In the genomic region with DNA sequence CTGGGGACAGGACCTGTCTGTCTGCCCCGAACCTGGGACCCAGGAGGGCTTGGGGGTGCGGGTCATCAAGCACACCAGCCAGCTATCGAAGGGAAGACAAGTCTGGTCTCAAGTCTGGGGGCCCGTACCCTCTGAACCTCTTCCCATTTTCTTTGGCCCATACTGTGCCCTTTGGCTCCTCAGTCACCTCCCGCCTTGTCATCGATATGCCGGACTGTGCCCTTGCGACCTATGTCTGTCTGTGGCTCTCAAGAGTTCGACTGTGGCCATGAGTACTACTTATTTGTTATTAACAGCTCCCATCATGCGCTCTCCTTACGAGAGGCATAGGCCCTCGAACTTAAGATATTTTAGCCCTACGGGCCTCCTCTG, we compare ENCODE assay signal across 7 mouse cellular contexts. TPM values are rescaled to one million over a fixed set of nuclear protein-coding genes. Genes with fewer than 3 reads are reported as not detected.
DNase-seq lines count a peak whose midpoint lies in the region; ATAC-seq and TF ChIP-seq lines count a peak whose summit lies in the region.

No protein-coding gene starts in this region.

- H3K4me2 ChIP-seq in neural tube, embryonic 11.5 days (ENCODE audit: low read depth), result peak overlapping the region; percentile 62
- peak overlapping the region; percentile 66 for H3K4me2 ChIP-seq in forebrain, embryonic 13.5 days
- H3K4me2 ChIP-seq in liver, embryonic 12.5 days, result peak overlapping the region; percentile 89
- peak overlapping the region; percentile 75 for H3K4me2 ChIP-seq in stomach, postnatal 0 days (replicated peaks; ENCODE audit: low read depth)

- ATAC-seq in neural tube, embryonic 11.5 days (ENCODE audit: insufficient read depth, low FRiP score, low TSS enrichment), result no peak
- no peak for ATAC-seq in forebrain, embryonic 13.5 days
- no peak for ATAC-seq in liver, embryonic 12.5 days
- no peak for ATAC-seq in stomach, postnatal 0 days (ENCODE audit: low FRiP score, low TSS enrichment)

- 18% methylated on average over 13 of the region's 13 CpGs for WGBS in neural tube, embryonic 11.5 days
- WGBS in forebrain, embryonic 13.5 days, result 23% methylated on average over 13 of the region's 13 CpGs
- 7% methylated on average over 13 of the region's 13 CpGs for WGBS in liver, embryonic 12.5 days (ENCODE audit: insufficient replicate concordance)
- WGBS in stomach, postnatal 0 days, result 13% methylated on average over 13 of the region's 13 CpGs

- no peaks in the 10 kb centered on the region for H3K27me3 ChIP-seq in neural tube, embryonic 11.5 days (ENCODE audit: control insufficient read depth, insufficient read depth, low read length)
- no peaks in the 10 kb centered on the region for H3K27me3 ChIP-seq in forebrain, embryonic 13.5 days
- H3K27me3 ChIP-seq in liver, embryonic 12.5 days (replicated peaks), result no peaks in the 10 kb centered on the region
- H3K27me3 ChIP-seq in stomach, postnatal 0 days (ENCODE audit: control insufficient read depth, insufficient read depth, low read length), result no peaks in the 10 kb centered on the region

- no peak for TF ChIP-seq CTCF in stomach, postnatal 0 days (IDR thresholded peaks at IDR 0.05; ENCODE audit: low read depth)

- H3K36me3 ChIP-seq in neural tube, embryonic 11.5 days (ENCODE audit: control insufficient read depth, insufficient read depth, low read length), result no peaks in the 10 kb centered on the region
- no peaks in the 10 kb centered on the region for H3K36me3 ChIP-seq in forebrain, embryonic 13.5 days (ENCODE audit: poor library complexity, severe bottlenecking)
- peaks cover 30% of the 10 kb centered on the region for H3K36me3 ChIP-seq in liver, embryonic 12.5 days
- H3K36me3 ChIP-seq in stomach, postnatal 0 days (ENCODE audit: control insufficient read depth, insufficient read depth, low read length), result no peaks in the 10 kb centered on the region

- peak overlapping the region; percentile 47 for H3K4me3 ChIP-seq in neural tube, embryonic 11.5 days (ENCODE audit: low read depth, low read length)
- peak overlapping the region; percentile 60 for H3K4me3 ChIP-seq in forebrain, embryonic 13.5 days
- H3K4me3 ChIP-seq in liver, embryonic 12.5 days, result peak overlapping the region; percentile 91
- H3K4me3 ChIP-seq in stomach, postnatal 0 days (ENCODE audit: low read depth, low read length), result peak overlapping the region; percentile 72

- no peak for TF ChIP-seq EP300 in stomach, postnatal 0 days (optimal IDR thresholded peaks at IDR 0.05)

- no peaks in the 10 kb centered on the region for H3K9me3 ChIP-seq in neural tube, embryonic 11.5 days (ENCODE audit: control insufficient read depth, low read length)
- H3K9me3 ChIP-seq in forebrain, embryonic 13.5 days (replicated peaks), result no peaks in the 10 kb centered on the region
- H3K9me3 ChIP-seq in liver, embryonic 12.5 days (replicated peaks), result no peaks in the 10 kb centered on the region
- no peaks in the 10 kb centered on the region for H3K9me3 ChIP-seq in stomach, postnatal 0 days (ENCODE audit: control insufficient read depth, low read length)

- H3K4me1 ChIP-seq in neural tube, embryonic 11.5 days (ENCODE audit: control insufficient read depth, insufficient read depth, low read length), result no peaks in the 10 kb centered on the region; the same call in 1 of the 2 replicates
- peaks cover 5% of the 10 kb centered on the region; the same call in 1 of the 2 replicates for H3K4me1 ChIP-seq in forebrain, embryonic 13.5 days
- H3K4me1 ChIP-seq in liver, embryonic 12.5 days, result peaks cover 42% of the 10 kb centered on the region
- H3K4me1 ChIP-seq in stomach, postnatal 0 days (replicated peaks; ENCODE audit: control insufficient read depth, insufficient read depth), result no peaks in the 10 kb centered on the region

- peak overlapping the region; percentile 54 for H3K9ac ChIP-seq in neural tube, embryonic 11.5 days (ENCODE audit: low read length)
- peak overlapping the region; percentile 66 for H3K9ac ChIP-seq in forebrain, embryonic 13.5 days
- peak overlapping the region; percentile 88 for H3K9ac ChIP-seq in liver, embryonic 12.5 days
- H3K9ac ChIP-seq in stomach, postnatal 0 days (ENCODE audit: low read length), result peak overlapping the region; percentile 62

- DNase-seq in neural tube, embryonic 11.5 days (ENCODE audit: low spot score), result no peak
- DNase-seq in neural tube, embryonic 10.5 days (ENCODE audit: extremely low spot score, low spot score), result no peak
- DNase-seq in stomach, postnatal 0 days (ENCODE audit: low spot score), result no peak
- no peak for DNase-seq in urinary bladder, postnatal 36 days (ENCODE audit: low spot score in 2 of 2)
- no peak for DNase-seq in cerebellum, adult 18-20 months

- H3K27ac ChIP-seq in neural tube, embryonic 11.5 days (ENCODE audit: low read depth, low read length), result no peak overlapping the region
- H3K27ac ChIP-seq in forebrain, embryonic 13.5 days, result 0 out of 2 replicates have a peak overlapping the region, but pooled peaks have one; percentile 44
- peak overlapping the region; percentile 85 for H3K27ac ChIP-seq in liver, embryonic 12.5 days
- peak overlapping the region; percentile 81 for H3K27ac ChIP-seq in stomach, postnatal 0 days (replicated peaks)

RNA-seq across cellular contexts. Expression of gene Lpcat3, which starts 0.6 kb away (rescaled TPM):
- polyA plus RNA-seq in neural tube, embryonic 11.5 days (2014; fragmentation: Nextera tagmentation; extraction: Ambion mirVana), result 37.3 and 42.2 TPM in 2 replicates
- 34.8 and 36.6 TPM in 2 replicates for polyA plus RNA-seq in forebrain, embryonic 13.5 days (2015; fragmentation: Nextera tagmentation; extraction: Ambion mirVana)
- polyA plus RNA-seq in liver, embryonic 12.5 days (2016; fragmentation: Nextera tagmentation; extraction: Ambion mirVana), result 67.1 and 74.5 TPM in 2 replicates
- 78.8 and 79.6 TPM in 2 replicates for polyA plus RNA-seq in stomach, postnatal 0 days (2015; fragmentation: Nextera tagmentation; extraction: Ambion mirVana)

RNA-seq across cellular contexts. Expression of gene C1s2, which starts 27.5 kb away (rescaled TPM):
- not detected in 2 replicates for polyA plus RNA-seq in neural tube, embryonic 11.5 days (2014; fragmentation: Nextera tagmentation; extraction: Ambion mirVana)
- polyA plus RNA-seq in forebrain, embryonic 13.5 days (2015; fragmentation: Nextera tagmentation; extraction: Ambion mirVana), result 0.13 TPM in 1 of 2 replicates, not detected in the other
- polyA plus RNA-seq in liver, embryonic 12.5 days (2016; fragmentation: Nextera tagmentation; extraction: Ambion mirVana), result not detected in 2 replicates
- 0.05 TPM in 1 of 2 replicates, not detected in the other for polyA plus RNA-seq in stomach, postnatal 0 days (2015; fragmentation: Nextera tagmentation; extraction: Ambion mirVana)

RNA-seq across cellular contexts. Expression of gene Emg1, which starts 48.6 kb away (rescaled TPM):
- polyA plus RNA-seq in neural tube, embryonic 11.5 days (2014; fragmentation: Nextera tagmentation; extraction: Ambion mirVana), result 202 and 204 TPM in 2 replicates
- polyA plus RNA-seq in forebrain, embryonic 13.5 days (2015; fragmentation: Nextera tagmentation; extraction: Ambion mirVana), result 194 and 209 TPM in 2 replicates
- polyA plus RNA-seq in liver, embryonic 12.5 days (2016; fragmentation: Nextera tagmentation; extraction: Ambion mirVana), result 200 TPM in 2 replicates
- 93.9 and 94.8 TPM in 2 replicates for polyA plus RNA-seq in stomach, postnatal 0 days (2015; fragmentation: Nextera tagmentation; extraction: Ambion mirVana)

RNA-seq across cellular contexts. Expression of gene Phb2, which starts 48.7 kb away (rescaled TPM):
- polyA plus RNA-seq in neural tube, embryonic 11.5 days (2014; fragmentation: Nextera tagmentation; extraction: Ambion mirVana), result 362 and 370 TPM in 2 replicates
- polyA plus RNA-seq in forebrain, embryonic 13.5 days (2015; fragmentation: Nextera tagmentation; extraction: Ambion mirVana), result 289 and 292 TPM in 2 replicates
- polyA plus RNA-seq in liver, embryonic 12.5 days (2016; fragmentation: Nextera tagmentation; extraction: Ambion mirVana), result 433 and 443 TPM in 2 replicates
- 230 and 237 TPM in 2 replicates for polyA plus RNA-seq in stomach, postnatal 0 days (2015; fragmentation: Nextera tagmentation; extraction: Ambion mirVana)
